Mouse (Mus musculus) c-Kit-positive CD71-negative TER-119-negative erythroid progenitor cells, embryonic 14.5 days (primary cell): ENCODE results near the gene Wwox.

Experiments used
- DNase-seq: peaks from one replicate; pipeline ENCODE4 v3.0.0-alpha.2; 2013; ENCODE audit warnings: low read depth

The Wwox gene

DNA sequence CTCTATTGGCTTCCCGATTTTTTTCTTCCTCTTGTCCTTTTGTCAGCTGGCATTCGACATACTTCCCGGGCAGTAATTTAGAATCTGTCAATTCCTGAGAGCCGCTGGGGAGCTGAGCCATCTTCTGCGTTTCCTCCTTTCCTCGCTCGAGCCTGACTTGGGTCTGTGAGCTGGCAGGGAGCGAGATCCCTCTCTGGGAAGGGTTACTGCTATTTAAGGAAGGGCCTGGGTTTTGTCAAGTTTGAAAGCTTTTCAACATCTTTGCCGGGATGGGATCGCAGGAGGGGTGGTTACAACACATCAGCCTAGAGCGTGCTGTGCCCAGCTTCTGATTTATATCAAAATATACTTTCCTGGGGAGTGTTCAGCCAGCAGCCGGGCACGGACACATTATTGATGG is 725.4 kb downstream of the Wwox start:
- no peak for DNase-seq

DNA sequence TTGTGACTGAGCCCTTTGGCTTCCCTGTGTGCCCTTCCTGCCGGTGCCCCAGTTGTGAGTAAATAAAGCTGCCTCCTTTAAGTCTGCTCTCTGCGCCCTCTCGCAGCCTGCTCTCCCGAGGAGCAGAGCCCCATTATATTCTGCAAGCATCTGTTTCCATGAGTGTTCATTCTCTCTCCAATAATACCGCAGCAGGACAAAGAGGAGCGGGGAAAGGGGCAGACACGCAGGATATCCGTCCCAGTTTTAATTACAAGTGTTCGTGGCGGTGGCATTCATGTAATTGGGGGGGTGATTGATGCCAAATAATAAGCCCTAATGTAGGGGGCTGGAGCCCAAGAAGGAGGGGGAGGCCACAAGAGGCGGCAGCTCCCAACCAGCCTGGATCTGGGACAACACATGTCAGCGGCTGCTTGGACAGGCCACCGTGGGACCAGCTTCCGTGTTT is 734.2 kb downstream of the Wwox start:
- DNase-seq, result no peak

- DNase-seq, result no peak
Observed at GRCm38 (mm10) chr8:115185431-115185964, 746.0 kb downstream of the Wwox start.

DNA sequence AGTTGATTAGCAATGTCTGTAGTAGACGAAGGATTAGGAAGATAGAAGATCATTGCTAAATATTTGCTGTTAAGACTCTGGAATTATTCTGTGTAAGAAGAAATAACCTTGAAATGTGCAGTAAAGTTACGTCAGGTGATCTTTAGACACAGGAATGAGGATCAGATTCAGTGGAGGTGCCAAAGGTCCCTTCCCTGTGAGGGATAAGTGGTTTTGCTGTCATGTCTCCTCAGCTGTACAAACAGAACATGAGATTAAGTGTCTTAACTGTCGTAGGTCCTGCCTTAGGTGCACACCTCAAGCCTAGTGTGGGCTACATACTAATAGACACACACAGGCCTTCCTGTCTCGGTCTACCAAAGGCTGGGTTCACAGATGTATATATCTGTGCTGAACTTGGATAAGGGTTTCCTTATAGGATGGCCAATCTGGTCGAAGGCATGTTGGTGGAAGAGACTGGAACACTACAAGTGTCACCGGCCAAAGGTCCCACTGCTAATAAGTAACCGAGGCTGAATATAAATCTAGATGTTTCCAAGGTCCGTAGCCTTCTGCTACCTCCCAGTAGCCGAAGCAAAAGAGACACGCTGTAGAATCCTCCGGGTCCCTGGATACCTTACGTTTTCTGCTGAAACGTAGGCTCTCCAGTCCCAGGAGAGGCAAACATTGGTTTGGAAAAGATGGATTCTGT is 746.8 kb downstream of the Wwox start:
- no peak for DNase-seq

- DNase-seq, result no peak
Observed at GRCm38 (mm10) chr8:115186882-115187281, 747.4 kb downstream of the Wwox start.

DNA sequence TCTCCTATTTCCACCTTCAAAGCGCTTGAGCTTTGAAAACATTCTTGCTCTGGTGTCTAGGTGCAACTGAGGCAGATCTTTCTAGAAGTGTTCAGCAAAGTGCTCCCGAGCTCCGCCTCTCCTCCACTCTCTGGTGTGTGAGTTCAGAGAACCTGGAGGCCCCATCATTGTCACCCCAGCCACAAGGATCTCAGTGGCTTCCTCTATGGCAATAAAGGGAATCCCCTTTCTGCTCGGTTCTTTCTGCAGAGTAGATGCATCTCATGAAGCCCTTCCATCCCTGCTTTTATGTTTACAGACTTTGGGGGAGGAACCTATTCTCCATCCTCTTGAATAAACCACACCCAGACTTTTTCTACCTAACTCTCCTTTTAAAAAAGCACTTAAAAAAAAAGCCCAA is 749.0 kb downstream of the Wwox start:
- DNase-seq, result no peak

DNA sequence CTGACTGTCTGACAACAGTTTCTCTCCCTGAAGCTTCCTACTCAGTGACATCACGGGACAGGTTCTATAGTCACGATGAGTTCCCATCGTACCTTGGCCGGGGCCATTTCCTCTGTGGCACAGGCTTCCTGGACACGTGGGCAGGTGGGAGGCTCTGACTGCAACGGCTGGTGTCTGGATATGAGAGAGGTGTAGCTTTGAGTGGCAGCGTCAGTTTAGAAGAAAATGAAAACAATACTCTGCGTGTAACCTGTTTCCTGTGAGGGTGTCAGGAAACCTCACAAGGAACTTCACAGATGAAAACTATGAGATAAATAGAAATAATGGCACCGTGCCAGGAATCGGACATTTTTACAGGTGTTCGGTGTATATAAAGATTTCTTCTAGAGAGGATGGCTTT is 750.4 kb downstream of the Wwox start:
- peak; percentile 6 for DNase-seq

DNA sequence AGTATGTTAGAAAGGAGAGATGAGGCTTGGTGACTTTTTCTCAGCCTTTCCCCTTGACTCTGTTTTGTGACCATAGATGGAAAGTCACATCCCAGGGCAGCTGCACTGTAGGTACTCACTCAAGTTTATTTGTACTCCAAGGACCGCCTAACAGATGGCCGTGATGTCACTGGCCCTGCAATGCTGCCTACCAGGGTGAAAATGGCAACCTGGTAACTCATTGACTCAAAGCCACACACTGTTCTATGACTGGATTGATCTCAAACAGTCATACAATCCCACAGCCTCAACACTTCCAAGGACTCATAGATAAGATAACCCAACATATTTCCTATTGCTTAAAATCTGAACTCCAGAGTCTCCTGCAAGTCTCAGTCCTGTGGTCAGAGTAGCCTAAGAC is 754.3 kb downstream of the Wwox start:
- no peak for DNase-seq

DNA sequence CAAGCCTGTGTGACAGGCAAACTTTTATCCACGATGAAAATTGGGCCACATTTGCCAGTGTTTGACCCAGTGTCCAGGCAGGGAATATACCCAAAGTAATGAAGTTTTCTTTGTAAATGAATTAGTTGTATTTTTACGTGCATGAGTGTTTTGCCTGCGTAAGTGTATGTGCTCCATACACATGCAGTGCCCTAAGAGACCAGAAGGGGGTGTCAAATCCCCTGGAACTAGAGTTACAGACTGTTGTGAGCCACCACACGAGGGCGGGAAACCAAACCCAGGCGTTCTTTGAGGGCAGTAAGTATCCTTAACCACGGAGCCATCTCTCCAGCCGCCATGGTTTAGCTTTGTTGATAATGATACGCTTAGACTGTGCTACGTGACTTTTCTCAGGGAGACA is 755.9 kb downstream of the Wwox start:
- DNase-seq, result no peak

GRCm38 (mm10) chr8:115196859-115197258 is 757.4 kb downstream of the Wwox start:
- peak; percentile 8 for DNase-seq

GRCm38 (mm10) chr8:115199204-115199603 is 759.7 kb downstream of the Wwox start:
- DNase-seq, result no peak

GRCm38 (mm10) chr8:115199616-115200150 is 760.2 kb downstream of the Wwox start:
- DNase-seq, result no peak

DNA sequence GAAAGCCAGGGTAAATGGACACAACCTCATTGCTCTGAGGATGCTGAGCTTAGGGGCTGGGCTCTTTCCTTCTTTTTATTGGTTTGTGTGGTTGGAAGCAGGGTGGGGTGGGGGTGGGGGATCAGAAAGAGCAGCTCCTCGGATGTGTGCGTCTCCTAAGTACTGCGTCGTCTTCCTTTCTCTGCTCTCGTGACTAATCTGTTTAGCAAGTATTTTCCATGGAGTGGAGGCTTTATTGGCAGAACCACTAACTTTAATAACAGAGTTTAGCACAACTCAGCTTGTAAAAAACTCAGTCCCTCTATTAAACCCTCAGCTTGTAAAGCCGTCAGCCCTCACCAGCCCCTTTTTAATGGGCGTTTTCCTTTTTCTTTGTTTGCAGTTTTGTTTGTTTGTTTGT is 762.3 kb downstream of the Wwox start:
- no peak for DNase-seq

GRCm38 (mm10) chr8:115207480-115207879 is 768.0 kb downstream of the Wwox start:
- no peak for DNase-seq

- DNase-seq, result no peak
Observed at GRCm38 (mm10) chr8:115208415-115209192, 769.1 kb downstream of the Wwox start.

- no peak for DNase-seq
Observed at GRCm38 (mm10) chr8:115210014-115210413, 770.6 kb downstream of the Wwox start.

DNA sequence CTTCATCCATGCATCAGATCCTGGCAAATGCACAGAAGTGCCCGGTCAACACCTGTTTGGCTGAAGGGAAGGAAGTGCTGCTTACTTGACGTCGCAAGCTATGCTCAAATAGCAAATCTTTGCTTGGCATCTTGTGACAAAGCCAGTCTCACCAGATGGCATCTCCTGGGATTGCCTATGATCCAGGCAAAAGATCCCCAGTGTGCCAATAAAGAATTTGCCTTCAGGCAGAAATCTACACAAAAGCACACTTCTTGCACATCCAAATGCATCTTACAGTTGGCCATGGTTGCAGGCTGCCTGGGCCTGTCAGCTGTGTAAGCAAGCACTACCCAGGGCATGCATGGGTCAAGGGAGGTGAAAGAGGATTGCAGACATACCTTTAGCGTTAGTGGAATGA is 773.7 kb downstream of the Wwox start:
- no peak for DNase-seq

- no peak for DNase-seq
Observed at GRCm38 (mm10) chr8:115214870-115215269, 775.4 kb downstream of the Wwox start.

DNA sequence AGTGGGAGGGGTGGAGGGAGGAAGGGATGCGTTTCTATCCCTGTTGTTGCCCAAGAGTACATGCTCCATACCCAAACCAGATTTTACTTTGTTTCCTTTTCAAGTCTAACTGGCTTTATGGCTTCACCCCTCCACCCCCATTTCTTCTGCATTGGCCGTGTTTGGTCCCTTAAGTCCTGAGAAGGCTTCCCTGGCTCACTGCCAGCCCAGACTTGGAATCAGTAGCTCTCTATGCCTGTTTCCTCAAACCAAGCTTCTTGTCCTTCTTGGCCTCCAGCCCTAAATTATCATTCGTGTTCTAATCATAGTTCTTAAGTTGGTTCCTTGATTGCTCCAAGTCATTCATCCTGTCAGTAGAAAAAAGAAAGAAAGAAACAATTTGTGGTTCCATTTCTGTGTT is 777.3 kb downstream of the Wwox start:
- DNase-seq, result no peak

GRCm38 (mm10) chr8:115222545-115222944 is 783.1 kb downstream of the Wwox start:
- no peak for DNase-seq

- no peak for DNase-seq
Observed at GRCm38 (mm10) chr8:115226781-115227583, 787.5 kb downstream of the Wwox start.

DNA sequence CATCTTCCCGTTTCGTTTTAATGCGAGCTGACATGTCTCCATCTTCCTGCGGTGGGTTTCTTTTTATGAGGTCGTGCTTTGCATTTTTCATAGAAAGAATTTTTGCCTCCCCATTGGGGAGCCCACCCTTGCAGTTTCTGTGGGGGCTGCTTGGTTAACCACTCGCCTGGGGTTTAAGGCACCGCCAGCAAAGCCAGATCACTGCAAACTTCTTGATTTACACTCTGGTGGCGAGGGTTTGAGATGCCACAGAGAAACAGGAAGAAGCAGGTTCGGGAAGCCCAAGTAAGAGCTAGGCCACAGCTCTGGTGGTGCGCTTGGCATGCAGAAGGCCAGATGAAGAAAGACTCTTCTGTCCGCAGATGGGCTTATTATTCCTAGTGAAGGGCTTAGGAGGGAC is 789.4 kb downstream of the Wwox start:
- DNase-seq, result no peak
